Comparison of ENCODE assay signal across 7 mouse cellular contexts in genomic region chr13:44026321-44027255, GRCm38 (mm10).
DNase-seq lines count a peak whose midpoint lies in the region; ATAC-seq and TF ChIP-seq lines count a peak whose summit lies in the region.

No protein-coding gene starts in this region.

- TF ChIP-seq EP300 in stomach, postnatal 0 days (optimal IDR thresholded peaks at IDR 0.05): no peak

- ATAC-seq in midbrain, embryonic 13.5 days: peak; percentile 71; the same call in 1 of the 2 replicates
- ATAC-seq in midbrain, embryonic 11.5 days (ENCODE audit: low FRiP score): no peak
- no peak for ATAC-seq in heart, embryonic 12.5 days (ENCODE audit: insufficient number of reproducible peaks, low FRiP score)
- peak; percentile 80 for ATAC-seq in kidney, embryonic 16.5 days (ENCODE audit: low FRiP score, low TSS enrichment)
- no peak for ATAC-seq in stomach, postnatal 0 days (ENCODE audit: low FRiP score, low TSS enrichment)
- no peak for ATAC-seq in cerebellum, adult (ENCODE audit: insufficient number of reproducible peaks, low FRiP score, low TSS enrichment)

- no peak overlapping the region for H3K9ac ChIP-seq in midbrain, embryonic 13.5 days (replicated peaks)
- H3K9ac ChIP-seq in midbrain, embryonic 11.5 days (ENCODE audit: low read length): no peak overlapping the region
- H3K9ac ChIP-seq in heart, embryonic 12.5 days: no peak overlapping the region
- H3K9ac ChIP-seq in kidney, embryonic 16.5 days (replicated peaks; ENCODE audit: low read length): peak overlapping the region; percentile 46
- H3K9ac ChIP-seq in stomach, postnatal 0 days (ENCODE audit: low read length): no peak overlapping the region

- no peak for DNase-seq in midbrain, embryonic 11.5 days (ENCODE audit: low spot score, missing footprints)
- no peak for DNase-seq in stomach, postnatal 0 days (ENCODE audit: low spot score)
- DNase-seq in gastrocnemius, postnatal 25 days: no peak

- H3K4me3 ChIP-seq in midbrain, embryonic 13.5 days (replicated peaks): no peak overlapping the region
- H3K4me3 ChIP-seq in midbrain, embryonic 11.5 days (ENCODE audit: low read depth, low read length): no peak overlapping the region
- H3K4me3 ChIP-seq in heart, embryonic 12.5 days: no peak overlapping the region
- H3K4me3 ChIP-seq in kidney, embryonic 16.5 days (ENCODE audit: low read length): peak overlapping the region; percentile 32
- H3K4me3 ChIP-seq in stomach, postnatal 0 days (ENCODE audit: low read depth, low read length): no peak overlapping the region

- no peak for TF ChIP-seq CTCF in stomach, postnatal 0 days (IDR thresholded peaks at IDR 0.05; ENCODE audit: low read depth)

- 0 out of 2 replicates have a peak overlapping the region, but pooled peaks have one; percentile 14 for H3K27ac ChIP-seq in midbrain, embryonic 13.5 days
- H3K27ac ChIP-seq in midbrain, embryonic 11.5 days (ENCODE audit: low read depth, low read length): no peak overlapping the region
- no peak overlapping the region for H3K27ac ChIP-seq in heart, embryonic 12.5 days (ENCODE audit: poor library complexity, severe bottlenecking)
- peak overlapping the region; percentile 85 for H3K27ac ChIP-seq in kidney, embryonic 16.5 days (ENCODE audit: low read length)
- no peak overlapping the region for H3K27ac ChIP-seq in stomach, postnatal 0 days (replicated peaks)

- WGBS in midbrain, embryonic 13.5 days: 56% methylated on average over 26 of the region's 26 CpGs
- WGBS in midbrain, embryonic 11.5 days: 78% methylated on average over 26 of the region's 26 CpGs
- WGBS in heart, embryonic 12.5 days: 61% methylated on average over 26 of the region's 26 CpGs
- 9% methylated on average over 26 of the region's 26 CpGs for WGBS in kidney, embryonic 16.5 days
- whole genome bisulfite sequencing in stomach, postnatal 0 days: 46% methylated on average over 26 of the region's 26 CpGs

- H3K9me3 ChIP-seq in midbrain, embryonic 13.5 days: no peaks in the 10 kb centered on the region
- H3K9me3 ChIP-seq in midbrain, embryonic 11.5 days (ENCODE audit: control insufficient read depth, low read length): no peaks in the 10 kb centered on the region
- H3K9me3 ChIP-seq in heart, embryonic 12.5 days (replicated peaks): no peaks in the 10 kb centered on the region
- no peaks in the 10 kb centered on the region for H3K9me3 ChIP-seq in kidney, embryonic 16.5 days (ENCODE audit: low read length)
- H3K9me3 ChIP-seq in stomach, postnatal 0 days (ENCODE audit: control insufficient read depth, low read length): no peaks in the 10 kb centered on the region

- H3K4me1 ChIP-seq in midbrain, embryonic 13.5 days (replicated peaks): peaks cover 20% of the 10 kb centered on the region
- peaks cover 3% of the 10 kb centered on the region; the same call in 1 of the 2 replicates for H3K4me1 ChIP-seq in midbrain, embryonic 11.5 days (ENCODE audit: control insufficient read depth, insufficient read depth, low read length)
- H3K4me1 ChIP-seq in heart, embryonic 12.5 days (replicated peaks): peaks cover 34% of the 10 kb centered on the region
- peaks cover 36% of the 10 kb centered on the region for H3K4me1 ChIP-seq in kidney, embryonic 16.5 days (ENCODE audit: insufficient read depth, low read length)
- H3K4me1 ChIP-seq in stomach, postnatal 0 days (replicated peaks; ENCODE audit: control insufficient read depth, insufficient read depth): no peaks in the 10 kb centered on the region

- H3K4me2 ChIP-seq in midbrain, embryonic 13.5 days (replicated peaks): no peak overlapping the region
- no peak overlapping the region for H3K4me2 ChIP-seq in midbrain, embryonic 11.5 days
- 0 out of 2 replicates have a peak overlapping the region, but pooled peaks have one; percentile 14 for H3K4me2 ChIP-seq in heart, embryonic 12.5 days
- H3K4me2 ChIP-seq in kidney, embryonic 16.5 days (replicated peaks; ENCODE audit: low read depth, low read length): peak overlapping the region; percentile 51
- H3K4me2 ChIP-seq in stomach, postnatal 0 days (replicated peaks; ENCODE audit: low read depth): 0 out of 2 replicates have a peak overlapping the region, but pooled peaks have one; percentile 19

- H3K27me3 ChIP-seq in midbrain, embryonic 13.5 days: peaks cover 60% of the 10 kb centered on the region
- H3K27me3 ChIP-seq in midbrain, embryonic 11.5 days (ENCODE audit: control insufficient read depth, insufficient read depth, low read length): peaks cover 31% of the 10 kb centered on the region
- no peaks in the 10 kb centered on the region for H3K27me3 ChIP-seq in heart, embryonic 12.5 days (replicated peaks)
- H3K27me3 ChIP-seq in kidney, embryonic 16.5 days (ENCODE audit: insufficient read depth, low read length): no peaks in the 10 kb centered on the region
- H3K27me3 ChIP-seq in stomach, postnatal 0 days (ENCODE audit: control insufficient read depth, insufficient read depth, low read length): no peaks in the 10 kb centered on the region

- H3K36me3 ChIP-seq in midbrain, embryonic 13.5 days: no peaks in the 10 kb centered on the region
- no peaks in the 10 kb centered on the region for H3K36me3 ChIP-seq in midbrain, embryonic 11.5 days (ENCODE audit: control insufficient read depth, insufficient read depth, low read length)
- H3K36me3 ChIP-seq in heart, embryonic 12.5 days: no peaks in the 10 kb centered on the region
- no peaks in the 10 kb centered on the region for H3K36me3 ChIP-seq in kidney, embryonic 16.5 days (ENCODE audit: insufficient read depth, low read length)
- H3K36me3 ChIP-seq in stomach, postnatal 0 days (ENCODE audit: control insufficient read depth, insufficient read depth, low read length): no peaks in the 10 kb centered on the region

Comparison
In these comparisons a context has a peak if more than half of its experiments do, and no peak if none do; other contexts are left out.
1. ATAC-seq: peak in midbrain, embryonic 13.5 days (single experiment) and kidney, embryonic 16.5 days (single experiment); none in midbrain, embryonic 11.5 days (single experiment), heart, embryonic 12.5 days (single experiment), stomach, postnatal 0 days (single experiment) and cerebellum, adult (single experiment).
2. H3K27ac ChIP-seq: peak in midbrain, embryonic 13.5 days (single experiment) and kidney, embryonic 16.5 days (single experiment); none in midbrain, embryonic 11.5 days (single experiment), heart, embryonic 12.5 days (single experiment) and stomach, postnatal 0 days (single experiment).
3. H3K4me2 ChIP-seq: peak in heart, embryonic 12.5 days (single experiment), kidney, embryonic 16.5 days (single experiment) and stomach, postnatal 0 days (single experiment); none in midbrain, embryonic 13.5 days (single experiment) and midbrain, embryonic 11.5 days (single experiment).